Mouse (Mus musculus) forebrain, embryonic 15.5 days (tissue): ENCODE data around the gene E130116L18Rik. TPM values are rescaled to one million over a fixed set of nuclear protein-coding genes. Genes with fewer than 3 reads are reported as not detected.
"Not testable (repeated sequence)": the region's sequence is repeated elsewhere in the genome, so short reads cannot be mapped to it uniquely, and the experiment has no call there.

Experiments
- ATAC-seq: fragments of 200-750 bp; cut with Nextera tagmentation; replicated peaks from 2 replicates; pipeline ENCODE4 v1.8.0; 2017; ENCODE audit warnings: mild to moderate bottlenecking, moderate TSS enrichment, moderate library complexity
- H3K27ac ChIP-seq: fragments of 300-500 bp; sonication (generic); replicated peaks from 2 replicates; pipeline ENCODE4 v1.5.1; 2015; ENCODE audit warnings: mild to moderate bottlenecking, inconsistent platforms
- H3K27me3 ChIP-seq: fragments of 300-500 bp; sonication (generic); 2 replicates; pipeline ENCODE4 v1.6.1; 2015; ENCODE audit warnings: inconsistent platforms
- H3K36me3 ChIP-seq: fragments of 300-500 bp; sonication (generic); 2 replicates; pipeline ENCODE4 v1.6.1; 2015; ENCODE audit warnings: mild to moderate bottlenecking, inconsistent platforms
- H3K4me1 ChIP-seq: fragments of 300-500 bp; sonication (generic); 2 replicates; pipeline ENCODE4 v1.6.1; 2015; ENCODE audit warnings: inconsistent platforms
- H3K4me2 ChIP-seq: fragments of 300-500 bp; sonication (generic); replicated peaks from 2 replicates; pipeline ENCODE4 v1.6.1; 2015; ENCODE audit warnings: mild to moderate bottlenecking, inconsistent platforms
- H3K4me3 ChIP-seq: fragments of 300-500 bp; sonication (generic); 2 replicates; pipeline ENCODE4 v1.5.1; 2015; ENCODE audit warnings: mild to moderate bottlenecking, inconsistent platforms
- H3K9ac ChIP-seq: fragments of 300-500 bp; sonication (generic); replicated peaks from 2 replicates; pipeline ENCODE4 v1.6.1; 2015; ENCODE audit warnings: mild to moderate bottlenecking, inconsistent platforms
- H3K9me3 ChIP-seq: fragments of 300-500 bp; sonication (generic); 2 replicates; pipeline ENCODE4 v1.6.1; 2016; ENCODE audit warnings: inconsistent platforms
- WGBS: fragments of 180-500 bp; shearing (Covaris S2); methylation state at CpG from one replicate; pipeline ENCODE4 v1.1.7; 2015; ENCODE audit warnings: mixed read lengths; 5-methylcytosine and 5-hydroxymethylcytosine counted together
- polyA plus RNA-seq: library from polyadenylated mRNA; unstranded; fragments of >200 nt; fragmentation: Nextera tagmentation; extraction: Ambion mirVana; gene quantifications from 2 replicates; pipeline ENCODE4 v1.2.1, GENCODE M21; 2015

E130116L18Rik gene
- polyA plus RNA-seq, 1 experiment from 2014 or later: not detected

- Histone ChIP-seq H3K27me3 (no peaks in the 10 kb centered on the region), H3K27ac (no peak overlapping the region), H3K9me3 (no peaks in the 10 kb centered on the region), H3K4me2 (no peak overlapping the region), H3K36me3 (no peaks in the 10 kb centered on the region), H3K4me1 (no peaks in the 10 kb centered on the region), H3K4me3 (no peak overlapping the region), H3K9ac (no peak overlapping the region)
- no peak for ATAC-seq
- WGBS: 95% methylated on average over 4 of the region's 4 CpGs
Measured at GRCm38 (mm10) chr5:25179284-25179683, 43.7 kb downstream of the E130116L18Rik start.

GRCm38 (mm10) chr5:25178543-25178942 lies 44.4 kb downstream of the E130116L18Rik start:
- not testable (repeated sequence) for H3K27ac ChIP-seq, H3K4me2 ChIP-seq, H3K9me3 ChIP-seq, H3K27me3 ChIP-seq, H3K4me1 ChIP-seq, H3K4me3 ChIP-seq, ATAC-seq, H3K9ac ChIP-seq, H3K36me3 ChIP-seq
- WGBS: 92% methylated on average over 4 of the region's 4 CpGs

GRCm38 (mm10) chr5:25177937-25178336 lies 45.0 kb downstream of the E130116L18Rik start:
- not testable (repeated sequence) for H3K36me3 ChIP-seq, H3K9ac ChIP-seq, H3K4me2 ChIP-seq, H3K4me1 ChIP-seq, H3K27ac ChIP-seq, H3K27me3 ChIP-seq, H3K9me3 ChIP-seq, H3K4me3 ChIP-seq, ATAC-seq
- 84% methylated on average over 5 of the region's 5 CpGs for WGBS

Other genes starting within 250 kb of the E130116L18Rik start
- gene Prkag2, start 122.5 kb downstream of the E130116L18Rik start, polyA plus RNA-seq: 90.1 and 93.3 TPM in 2 replicates
- not detected in 2 replicates for gene Galntl5, start 41.7 kb downstream of the E130116L18Rik start, polyA plus RNA-seq
- gene Galnt11, start 1.2 kb downstream of the E130116L18Rik start, polyA plus RNA-seq: 40.8 and 43.5 TPM in 2 replicates